Mouse (Mus musculus) T-helper 1 cell (primary cell): ENCODE data around the gene Smoc1.

Source experiments
- in situ Hi-C: fragments of 300-600 bp; cut with MboI, MseI; formaldehyde crosslinking; loops from one replicate; pipeline ENCODE4 v1.15.1; 2025; ENCODE audit warnings: high pct_unique_total_duplicates

Smoc1 gene

GRCm38 (mm10) chr12:81077953-81078646 is 51.5 kb downstream of the Smoc1 start:
- in situ Hi-C loops: no loop called here

DNA sequence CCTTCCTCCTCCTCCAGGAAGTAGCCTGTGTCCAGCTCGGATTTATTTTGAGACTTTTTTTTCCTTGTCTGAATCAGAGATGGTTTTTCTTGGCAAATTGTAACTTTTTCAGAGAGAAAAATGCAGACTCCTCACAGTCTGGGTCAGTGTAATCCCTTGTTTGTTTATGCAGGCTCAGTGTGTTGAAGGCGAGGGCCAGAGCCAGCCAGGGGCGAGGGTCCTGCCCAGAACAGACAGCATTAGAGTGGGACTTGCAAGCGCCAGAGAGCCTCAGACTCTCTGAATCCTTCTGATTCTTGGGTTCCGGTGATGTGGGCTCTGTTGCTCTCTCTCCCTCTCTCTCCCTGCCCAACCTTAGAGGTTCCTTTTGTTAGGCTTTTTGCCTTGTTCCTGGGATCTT is 53.7 kb downstream of the Smoc1 start:
- in situ Hi-C loops: loop anchor here (5.0 kb wide), 1 partner anchor 38 kb away; no protein-coding TSS in a partner anchor

GRCm38 (mm10) chr12:81081031-81081430 is 54.4 kb downstream of the Smoc1 start:
- in situ Hi-C loops: loop anchor here (5.0 kb wide), 1 partner anchor 39 kb away; no protein-coding TSS in a partner anchor

DNA sequence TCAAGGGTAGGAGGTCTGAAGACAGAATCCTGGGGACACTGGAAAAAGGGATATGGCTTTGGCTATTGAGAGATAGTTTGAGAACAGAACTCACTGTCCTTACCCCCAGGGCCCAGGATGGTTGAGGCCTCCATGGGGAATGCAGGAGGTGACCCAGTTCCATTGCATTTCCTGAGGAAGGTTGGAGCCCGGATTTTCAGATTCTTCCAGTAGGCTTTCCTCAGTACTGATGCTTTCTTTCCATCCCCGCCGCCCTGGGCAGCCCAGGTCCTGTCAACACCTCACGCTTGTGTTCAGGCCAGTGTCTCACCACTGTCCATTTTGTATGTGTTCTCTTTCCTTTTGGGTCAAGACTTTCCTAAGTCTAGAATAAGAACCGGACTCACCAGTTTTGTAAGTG is 56.5 kb downstream of the Smoc1 start:
- in situ Hi-C loops: loop anchor here (5.0 kb wide), 1 partner anchor 41 kb away; no protein-coding TSS in a partner anchor

GRCm38 (mm10) chr12:81085244-81085643 is 58.6 kb downstream of the Smoc1 start:
- in situ Hi-C loops: no loop called here

DNA sequence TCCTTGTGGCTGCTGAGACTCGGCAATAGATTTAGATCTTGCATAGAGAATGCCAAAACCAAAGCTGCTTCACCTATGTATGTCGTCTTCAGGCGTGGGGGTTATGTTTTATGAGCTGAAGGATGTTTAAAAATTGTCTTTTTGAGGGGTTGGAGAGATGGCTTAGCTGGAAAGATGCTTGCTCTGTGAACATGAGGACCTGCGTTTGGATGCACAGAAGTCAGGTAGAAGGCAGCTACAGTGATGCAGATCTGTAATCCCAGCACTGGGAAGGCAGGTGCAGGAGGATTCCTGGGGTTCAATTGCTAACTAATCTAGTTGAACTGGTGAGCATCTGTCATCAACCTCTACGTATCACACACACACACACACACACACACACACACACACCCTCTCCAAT is 61.5 kb downstream of the Smoc1 start:
- in situ Hi-C loops: no loop called here

GRCm38 (mm10) chr12:81091641-81092040 is 65.0 kb downstream of the Smoc1 start:
- in situ Hi-C loops: no loop called here

GRCm38 (mm10) chr12:81092641-81093040 is 66.0 kb downstream of the Smoc1 start:
- in situ Hi-C loops: no loop called here

- in situ Hi-C loops: no loop called here
Observed at GRCm38 (mm10) chr12:81093211-81093610, 66.6 kb downstream of the Smoc1 start.

DNA sequence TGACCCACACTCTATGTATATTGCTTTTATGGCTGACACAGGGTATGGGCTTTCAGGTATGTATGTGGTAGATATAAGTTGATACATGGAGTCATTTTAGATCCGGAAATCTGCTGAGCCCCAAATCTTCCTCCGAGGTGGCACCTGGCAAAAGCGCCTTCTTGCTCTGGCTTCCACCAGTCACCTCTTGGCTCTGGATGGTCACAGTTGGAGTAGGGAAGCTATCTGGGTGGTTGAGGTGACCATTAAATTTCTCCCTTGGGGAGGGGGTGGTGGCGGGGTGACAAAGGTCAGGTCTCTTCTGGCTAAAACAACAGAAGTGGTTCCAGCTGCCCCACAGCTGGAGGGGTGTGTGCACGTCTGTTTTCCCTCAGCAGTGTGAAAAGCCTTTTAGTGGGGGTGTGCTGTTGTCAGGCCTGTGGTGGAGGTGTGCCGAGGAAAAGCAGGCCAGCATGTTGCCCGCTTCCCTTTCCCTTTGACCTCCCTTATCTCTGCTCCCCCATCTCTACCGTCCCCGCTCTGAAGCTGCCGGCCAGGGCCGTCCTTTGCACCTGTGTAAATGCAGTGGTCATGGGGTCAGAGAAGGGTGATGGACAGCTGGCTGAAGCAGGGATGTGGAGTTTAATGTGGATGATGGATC is 68.3 kb downstream of the Smoc1 start:
- in situ Hi-C loops: no loop called here

GRCm38 (mm10) chr12:81097267-81097666 is 70.7 kb downstream of the Smoc1 start:
- in situ Hi-C loops: no loop called here

- in situ Hi-C loops: no loop called here
Observed at GRCm38 (mm10) chr12:81097738-81098137, 71.1 kb downstream of the Smoc1 start.

DNA sequence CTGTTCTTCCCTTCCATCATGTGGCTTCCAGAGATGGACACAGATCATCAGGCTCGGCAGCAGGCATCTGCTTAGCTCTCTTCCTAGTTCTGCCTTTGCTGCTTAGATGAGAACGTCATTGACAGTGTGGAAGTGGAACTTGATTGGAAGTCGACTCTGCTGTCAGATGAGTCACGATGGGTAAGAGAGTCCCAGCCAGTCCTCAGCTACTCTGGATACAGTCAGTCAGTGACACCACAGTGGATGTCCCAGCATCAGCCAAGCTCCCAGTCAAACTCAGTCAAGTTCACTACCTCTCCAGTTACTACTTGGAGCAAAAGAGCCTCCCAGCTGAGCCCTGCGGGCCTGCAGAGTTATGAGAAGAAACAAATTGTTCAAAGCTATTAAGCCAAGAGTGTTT is 72.6 kb downstream of the Smoc1 start:
- in situ Hi-C loops: no loop called here

- in situ Hi-C loops: no loop called here
Observed at GRCm38 (mm10) chr12:81101691-81102090, 75.1 kb downstream of the Smoc1 start.

DNA sequence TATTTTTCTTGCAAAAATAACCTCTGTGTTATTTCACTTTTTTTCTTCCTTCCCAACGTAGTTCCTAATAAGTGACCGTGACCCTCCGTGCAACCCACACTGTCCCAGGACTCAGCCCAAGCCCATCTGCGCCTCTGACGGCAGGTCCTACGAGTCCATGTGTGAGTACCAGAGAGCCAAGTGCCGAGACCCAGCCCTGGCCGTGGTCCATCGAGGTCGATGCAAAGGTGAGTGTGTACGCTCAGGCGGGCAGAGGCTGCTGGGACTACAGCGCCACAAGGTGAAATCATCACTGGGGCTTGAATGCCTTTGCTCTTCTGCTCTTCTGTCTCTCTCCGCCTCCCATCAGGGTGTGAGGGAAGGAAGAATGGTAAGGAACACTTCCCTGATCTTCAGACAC is 77.9 kb downstream of the Smoc1 start:
- in situ Hi-C loops: no loop called here

GRCm38 (mm10) chr12:81105721-81106633 is 79.4 kb downstream of the Smoc1 start:
- in situ Hi-C loops: no loop called here

GRCm38 (mm10) chr12:81107278-81108100 is 80.9 kb downstream of the Smoc1 start:
- in situ Hi-C loops: no loop called here

DNA sequence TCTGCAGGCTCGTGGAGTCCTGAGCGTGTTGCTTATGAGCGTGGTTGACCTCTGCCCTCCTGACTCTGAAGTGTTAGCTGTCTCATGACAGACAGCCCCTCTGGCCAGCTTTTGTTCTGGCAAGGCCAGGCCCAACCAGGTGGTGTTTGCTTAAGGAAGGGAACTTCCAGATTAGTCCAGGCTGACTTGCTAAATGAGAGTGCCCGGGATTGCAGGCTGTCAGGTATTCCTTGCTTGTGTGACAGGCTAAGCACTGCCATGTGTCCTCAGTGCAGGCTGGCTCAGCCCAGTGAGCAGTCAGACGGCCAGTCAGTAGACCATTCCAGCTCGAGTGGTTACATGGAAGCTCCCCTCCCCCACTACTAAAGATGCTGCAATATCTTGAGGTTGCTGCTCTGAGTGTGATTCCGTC is 82.0 kb downstream of the Smoc1 start:
- in situ Hi-C loops: no loop called here

DNA sequence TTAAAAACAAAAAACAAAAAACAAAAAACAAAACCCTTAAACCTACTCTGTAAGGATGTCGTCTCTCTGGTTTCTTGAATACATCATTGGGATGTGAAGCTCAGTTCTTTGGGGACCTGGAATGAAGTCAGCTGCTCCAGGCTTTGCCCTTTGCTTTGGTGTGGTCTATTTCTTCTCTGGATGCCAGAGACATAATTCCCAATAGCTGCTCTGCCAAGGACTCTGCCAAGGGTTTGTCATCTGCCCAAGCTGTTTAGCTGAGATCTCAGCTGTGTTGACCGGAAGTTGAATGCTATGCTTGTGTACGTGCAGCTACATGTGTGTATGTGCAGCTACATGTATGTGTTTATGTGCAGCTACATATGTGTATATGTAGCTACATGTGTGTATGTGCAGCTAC is 83.4 kb downstream of the Smoc1 start:
- in situ Hi-C loops: no loop called here

DNA sequence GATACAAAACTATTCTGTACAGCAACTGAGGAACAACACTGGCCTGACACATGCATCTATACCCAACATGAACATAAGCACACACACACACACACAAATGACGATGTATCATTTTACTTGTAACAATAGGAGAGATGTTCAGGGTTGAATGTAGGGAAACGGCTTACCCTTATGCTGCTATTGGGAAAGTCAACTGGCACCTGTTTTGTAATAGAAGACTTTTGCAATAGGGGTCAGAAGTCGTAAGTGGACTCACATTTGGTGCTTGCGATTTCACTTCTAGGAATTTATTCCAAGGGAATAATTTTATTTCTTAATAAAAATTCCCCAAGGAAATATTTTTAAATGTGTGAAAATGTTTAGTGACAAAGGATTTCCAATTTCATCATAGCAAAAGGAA is 85.7 kb downstream of the Smoc1 start:
- in situ Hi-C loops: no loop called here

DNA sequence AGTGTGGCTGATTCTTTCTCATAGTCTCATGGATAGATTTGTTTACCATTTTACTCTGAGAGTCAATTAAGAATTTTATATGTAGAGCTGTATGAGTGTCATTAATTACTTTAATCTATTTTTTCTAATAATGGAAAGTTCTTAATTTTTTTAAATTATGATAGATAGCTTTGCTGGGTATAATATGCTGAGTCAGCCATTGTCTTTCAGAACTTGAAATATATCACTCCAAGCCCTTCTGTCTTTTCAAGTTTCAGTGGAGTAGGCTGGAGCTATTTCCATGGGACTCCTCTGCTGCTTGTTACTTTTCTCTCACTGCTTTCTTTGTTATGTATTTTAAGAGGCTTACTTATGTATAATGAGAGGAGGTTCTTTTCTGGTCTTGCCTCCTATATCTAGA is 93.7 kb downstream of the Smoc1 start:
- in situ Hi-C loops: no loop called here
